Mouse (Mus musculus): Measurements from ENCODE around the gene Gm10665.
"Not testable (repeated sequence)": the region's sequence is repeated elsewhere in the genome, so short reads cannot be mapped to it uniquely, and the experiment has no call there.

The Gm10665 gene

GRCm38 (mm10) chr7:22463975-22464374 lies at the start of gene Gm10665:
TSS of gene Gm10665 (minus strand) at chr7:22464075.
- DNase-seq (ENCODE audit: low spot score in 2 of 2): not testable (repeated sequence)

DNA sequence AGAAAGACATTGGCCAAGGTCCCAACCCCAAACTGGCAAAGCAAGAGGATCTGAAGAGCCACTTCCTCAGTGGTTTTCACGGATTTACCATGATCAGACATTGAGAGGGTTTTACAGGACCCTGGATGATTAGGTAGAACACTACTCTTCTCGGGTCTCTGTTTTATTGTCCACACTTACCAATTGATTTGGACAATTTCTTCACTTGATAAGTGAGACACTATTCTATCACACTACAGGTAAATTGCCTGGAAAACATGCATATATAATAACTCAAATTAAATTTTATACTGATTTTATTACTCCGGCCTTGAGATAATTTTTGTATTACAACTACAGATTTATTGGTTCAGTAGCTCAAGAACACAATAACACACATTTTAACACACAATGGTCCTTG lies 35.7 kb upstream of the Gm10665 start, which contains the start of gene Vmn1r151:
Gene Vmn1r151 (minus strand): TSS at position 101 of the 400 bp plus-strand sequence.
- not testable (repeated sequence) for DNase-seq (ENCODE audit: low spot score in 2 of 2)

GRCm38 (mm10) chr7:22438129-22438528 lies 25.7 kb downstream of the Gm10665 start, which contains the start of gene Vmn1r149:
TSS of gene Vmn1r149 (minus strand) at chr7:22438229.
- not testable (repeated sequence) for DNase-seq (ENCODE audit: low spot score in 2 of 2)

- not testable (repeated sequence) for DNase-seq (ENCODE audit: low spot score in 2 of 2)
Measured at GRCm38 (mm10) chr7:22413283-22413682, 50.6 kb downstream of the Gm10665 start, which contains the start of gene Vmn1r148. TSS of gene Vmn1r148 (plus strand) at chr7:22413583.

Data from spleen, postnatal 4 days (tissue).